Mouse (Mus musculus): ENCODE measurements at regions not wholly inside any gene's neighbourhood (a gene's known extent, or its start where the extent isn't known, plus 50 kb on each side); places are given as distances from the start of the nearest gene placed in this dataset.
A peak's percentile ranks its signal among the peaks of the same experiment; 100 is the strongest.

DNA sequence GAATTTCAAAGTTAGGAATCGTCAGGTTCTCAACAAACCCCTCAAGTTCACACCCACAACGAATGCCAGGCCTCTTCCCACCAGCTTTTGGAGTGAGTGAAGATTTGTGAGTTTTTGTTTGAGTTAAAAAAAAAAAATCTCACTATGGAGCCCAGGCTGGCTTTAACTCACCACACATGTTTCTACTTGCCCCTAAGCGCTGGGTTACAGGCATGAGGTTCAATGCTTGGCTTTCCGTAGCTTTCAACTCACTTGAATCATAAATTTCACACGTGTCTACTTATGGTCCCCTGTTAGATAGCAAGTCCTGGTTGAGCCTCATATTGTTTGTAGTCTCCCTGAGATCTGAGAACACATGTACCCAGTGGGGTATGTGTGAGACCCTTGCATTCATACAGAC is 122.8 kb upstream of the Efna5 start:
- DNase-seq, result no peak

DNA sequence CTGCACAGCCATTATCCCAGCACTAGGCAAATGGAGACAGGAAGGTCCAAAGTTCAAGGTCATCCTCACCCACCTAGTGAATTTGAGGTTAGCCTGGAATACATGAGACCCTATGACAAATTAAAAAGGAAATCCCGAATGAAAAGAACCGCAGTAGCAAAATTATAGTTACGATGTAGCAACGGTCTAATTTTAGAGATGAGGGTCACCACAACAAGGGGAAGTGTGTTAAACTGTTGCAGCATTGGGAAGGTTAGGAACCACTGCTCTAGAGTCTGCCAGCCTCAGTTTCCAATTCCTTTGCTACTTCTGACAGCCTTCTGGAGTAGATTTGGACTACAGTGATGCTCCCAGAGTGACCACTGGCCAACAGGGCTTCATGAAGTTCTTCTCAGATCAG is 121.6 kb upstream of the Efna5 start:
- no peak for DNase-seq

DNA sequence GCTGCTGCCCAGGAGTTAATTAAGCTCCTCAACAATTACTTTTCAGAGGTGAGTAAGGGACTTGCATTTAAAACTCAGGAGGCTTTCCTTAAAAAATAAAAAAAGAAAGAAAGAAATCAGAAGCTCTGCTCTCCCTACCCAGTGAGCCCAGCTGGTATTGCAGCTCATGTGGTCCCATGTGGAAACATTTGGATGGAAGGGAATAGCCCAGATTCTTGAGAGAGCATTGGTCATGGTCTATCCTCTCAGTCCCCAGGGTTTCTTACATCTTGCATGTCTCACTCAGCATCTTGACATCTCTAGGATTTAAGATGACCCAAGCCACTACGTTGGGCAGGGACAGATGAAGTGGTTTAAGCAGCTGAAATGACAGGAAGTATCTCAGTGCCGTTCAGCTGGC is 120.8 kb upstream of the Efna5 start:
- DNase-seq, result no peak

DNA sequence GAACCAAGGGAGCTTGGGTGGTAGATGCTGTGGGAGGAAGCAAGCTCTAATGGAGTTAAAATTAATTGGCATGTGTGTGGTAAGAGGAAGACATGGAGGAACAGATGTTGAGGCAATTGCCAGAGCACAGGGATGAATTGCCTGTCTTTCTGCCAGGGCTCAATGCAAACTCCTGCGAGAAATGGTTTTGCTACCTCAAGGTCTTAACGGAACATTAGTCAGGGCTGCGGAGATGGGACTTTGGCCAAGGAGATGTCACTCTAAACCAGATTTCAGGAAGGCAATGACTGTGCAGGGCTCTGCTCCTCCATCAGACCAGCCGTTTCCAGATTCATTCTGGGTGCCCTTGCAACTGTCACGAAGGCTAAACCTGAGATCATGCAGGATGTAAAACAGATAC is 116.6 kb upstream of the Efna5 start:
- DNase-seq, result no peak

DNA sequence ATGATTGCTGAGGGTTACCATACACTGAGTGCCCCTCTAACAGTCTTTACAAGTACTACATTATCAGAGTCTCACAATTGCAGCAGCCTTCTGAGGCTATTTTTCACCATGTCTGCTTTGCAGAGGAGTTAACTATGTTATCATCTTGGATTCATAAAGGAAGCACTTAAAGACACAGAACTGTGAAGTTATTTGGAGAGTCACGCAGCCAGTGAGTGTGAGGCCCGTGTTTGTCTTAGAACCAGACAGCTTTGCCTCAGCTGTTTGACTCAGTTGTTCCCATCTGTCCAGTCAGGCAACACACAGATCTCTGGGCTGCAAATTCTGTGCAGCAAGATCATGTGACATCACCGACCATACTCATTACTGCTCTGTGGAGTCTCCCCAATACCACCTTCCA is 114.2 kb upstream of the Efna5 start:
- no peak for DNase-seq

DNA sequence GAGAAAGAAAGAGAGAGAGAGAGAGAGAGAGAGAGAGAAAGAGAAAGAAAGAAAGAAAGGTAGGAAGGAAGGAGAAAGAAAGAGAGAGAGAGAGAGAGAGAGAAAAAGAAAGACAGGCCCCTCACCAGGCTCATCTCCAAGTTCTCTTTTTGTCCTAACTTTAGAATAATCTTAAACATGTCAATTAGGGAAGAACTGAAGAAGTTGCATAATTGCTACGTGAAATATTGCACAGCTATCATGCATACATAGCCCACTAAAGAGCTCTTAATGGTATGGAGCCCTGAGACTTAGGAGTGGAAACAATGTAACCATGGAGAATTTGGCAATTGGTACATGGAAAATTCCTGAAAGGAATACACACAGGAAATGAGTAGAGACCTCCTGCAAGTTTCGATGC is 111.9 kb upstream of the Efna5 start:
- no peak for DNase-seq

DNA sequence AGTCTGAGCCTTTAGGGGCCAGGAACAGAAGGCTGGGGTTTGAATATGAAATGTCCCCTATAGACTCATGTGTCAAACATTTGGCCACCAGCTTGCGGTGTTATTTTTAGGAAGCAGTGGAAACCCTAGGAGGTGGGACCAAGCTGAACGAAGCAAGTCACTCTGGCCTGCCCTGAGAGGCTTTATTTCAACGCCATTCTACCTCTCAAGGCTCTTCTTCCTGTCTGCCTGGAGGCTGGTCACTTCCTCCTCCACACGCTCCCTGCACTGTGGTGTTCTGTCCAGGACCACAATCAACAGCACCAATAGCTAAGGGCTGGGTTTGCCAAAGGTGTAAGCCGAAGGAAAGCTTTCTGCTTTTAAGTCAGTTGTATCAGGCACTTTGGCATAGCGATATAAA is 105.2 kb upstream of the Efna5 start:
- DNase-seq, result no peak

DNA sequence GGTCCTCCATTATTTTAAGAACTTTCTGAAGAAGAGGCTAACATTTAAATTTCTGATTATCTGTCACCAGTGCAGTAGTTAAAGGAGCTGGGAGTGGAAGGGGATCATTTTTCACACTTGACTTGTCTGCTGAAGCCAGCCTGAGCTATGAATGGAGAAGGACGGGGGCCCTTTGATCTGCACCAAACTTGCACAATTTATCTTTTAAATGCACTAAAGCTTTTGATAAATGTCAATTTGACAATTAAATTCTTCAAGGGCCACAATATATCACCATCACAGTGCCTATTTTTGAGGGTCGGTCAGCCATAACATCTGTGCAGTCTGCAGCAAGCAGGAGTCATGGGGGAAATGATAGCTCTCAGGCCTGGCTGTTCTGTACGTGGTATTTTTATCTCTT is 99.2 kb upstream of the Efna5 start:
- no peak for DNase-seq

DNA sequence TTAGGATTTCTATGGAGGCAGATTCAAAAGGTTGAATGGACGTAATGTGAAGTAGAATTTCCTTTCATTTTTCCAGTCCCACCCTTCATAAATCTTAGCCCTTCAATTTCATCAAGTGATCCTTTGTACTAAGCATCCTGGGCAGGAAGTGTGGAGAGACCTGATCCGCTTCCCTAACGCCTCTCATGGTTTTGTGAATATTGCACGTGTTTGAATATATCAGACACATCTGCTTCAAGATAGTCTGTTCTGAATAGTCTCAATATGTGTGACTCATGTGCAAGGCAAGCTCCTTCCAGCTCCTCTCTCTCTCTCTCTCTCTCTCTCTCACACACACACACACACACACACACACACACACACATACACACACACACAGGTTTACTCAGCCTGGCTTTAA is 96.4 kb upstream of the Efna5 start:
- no peak for DNase-seq

DNA sequence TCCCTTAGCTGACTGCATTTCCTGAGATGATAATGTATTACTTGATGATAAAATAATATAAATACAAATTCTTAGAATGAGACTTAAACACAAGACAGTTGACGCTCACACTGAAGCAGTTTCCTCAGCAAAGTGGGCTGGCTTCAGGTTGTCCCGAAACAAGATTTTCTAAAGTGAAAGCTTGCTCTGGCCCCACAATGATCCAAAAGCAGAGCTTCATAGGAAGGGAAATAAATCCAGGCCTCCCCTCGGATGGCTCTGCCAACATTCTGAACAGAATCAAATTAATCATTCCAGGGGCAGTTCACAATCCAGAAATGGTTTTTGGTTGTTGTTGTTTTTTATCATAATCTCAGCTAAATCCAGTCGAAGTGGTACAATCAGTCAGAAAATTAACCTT is 96.0 kb upstream of the Efna5 start:
- DNase-seq, result no peak

DNA sequence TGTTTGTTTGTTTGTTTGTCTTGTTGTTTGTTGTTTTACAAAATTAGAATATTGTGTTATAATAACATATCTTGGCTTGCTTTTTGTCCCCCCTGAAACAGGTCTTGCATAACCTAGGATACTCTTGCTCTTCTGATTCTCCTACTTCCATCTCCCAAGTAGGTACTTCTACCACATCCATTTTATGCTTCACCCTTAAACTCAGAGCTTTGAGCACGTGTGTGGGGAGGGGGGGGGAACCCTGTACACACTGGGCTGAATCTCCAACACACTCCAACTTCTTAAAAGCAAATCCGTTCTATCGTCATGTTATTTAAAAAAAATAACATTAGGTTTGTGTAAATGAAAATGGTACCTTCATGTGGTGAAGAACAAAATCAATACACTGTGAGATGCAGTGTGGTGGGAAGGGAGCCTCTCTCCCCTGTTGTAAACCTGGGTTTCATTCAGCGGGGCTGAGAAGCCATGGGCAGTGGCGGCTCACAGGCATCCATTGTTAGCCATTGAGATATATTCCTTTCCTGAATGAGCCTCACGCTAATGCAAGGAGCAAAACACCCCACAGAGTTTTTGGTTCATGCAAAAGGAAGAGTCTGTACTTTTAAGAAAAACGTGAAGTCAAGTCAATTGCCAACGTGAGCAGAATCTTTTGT is 93.6 kb upstream of the Efna5 start:
- DNase-seq, result no peak

DNA sequence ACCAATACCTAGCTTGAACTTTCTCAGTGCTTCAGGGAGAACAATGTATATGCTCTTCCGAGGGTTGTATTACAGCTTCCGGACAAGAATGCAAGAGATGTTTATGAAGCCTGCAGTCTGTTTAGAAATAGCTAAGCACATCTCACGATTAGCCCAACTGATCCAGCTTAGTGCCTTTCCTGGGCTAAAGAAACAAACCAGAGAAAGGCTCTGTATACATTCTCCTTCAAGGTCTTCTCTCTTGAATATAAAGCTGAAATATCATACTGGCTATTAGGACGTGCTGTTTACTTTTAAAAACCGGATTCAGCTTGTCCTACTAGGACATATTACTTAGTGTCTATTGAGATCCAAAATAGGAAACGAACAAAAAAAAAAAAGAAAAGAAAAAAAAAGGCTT is 87.9 kb upstream of the Efna5 start:
- no peak for DNase-seq

DNA sequence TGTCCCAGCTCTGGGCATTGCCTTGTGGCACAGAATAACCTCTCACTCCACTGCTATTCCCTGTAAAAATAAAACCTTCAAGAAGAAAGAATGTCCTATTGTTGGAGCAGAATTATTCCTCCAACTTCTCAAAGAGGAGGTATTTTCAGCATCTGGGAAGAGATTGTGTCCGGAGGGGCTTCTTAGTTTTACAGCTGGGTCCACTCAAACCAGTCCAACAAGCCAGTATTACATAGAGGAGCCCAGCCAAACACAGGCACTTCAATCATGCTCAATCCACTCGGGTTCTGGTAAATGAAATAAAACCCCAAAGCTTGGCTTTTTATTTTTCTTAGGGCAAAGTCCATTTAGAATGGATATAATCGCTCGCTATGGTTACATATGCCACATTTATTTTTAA is 82.7 kb upstream of the Efna5 start:
- DNase-seq, result no peak

DNA sequence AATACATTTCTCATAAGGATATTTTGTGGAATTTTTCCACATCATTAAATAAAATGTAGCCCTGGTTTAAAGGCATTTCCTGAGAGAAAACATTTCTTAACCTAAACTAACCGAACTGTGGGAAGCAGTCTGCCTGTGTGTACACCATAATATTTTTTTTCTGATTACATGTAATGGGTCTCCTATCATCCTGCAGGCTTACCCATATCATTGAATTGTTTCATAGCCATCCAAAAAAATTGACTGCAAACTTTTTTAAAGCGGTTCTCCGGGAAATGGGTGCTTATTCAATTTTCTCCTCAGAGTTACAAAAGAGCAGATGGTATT is 81.1 kb upstream of the Efna5 start:
- no peak for DNase-seq

DNA sequence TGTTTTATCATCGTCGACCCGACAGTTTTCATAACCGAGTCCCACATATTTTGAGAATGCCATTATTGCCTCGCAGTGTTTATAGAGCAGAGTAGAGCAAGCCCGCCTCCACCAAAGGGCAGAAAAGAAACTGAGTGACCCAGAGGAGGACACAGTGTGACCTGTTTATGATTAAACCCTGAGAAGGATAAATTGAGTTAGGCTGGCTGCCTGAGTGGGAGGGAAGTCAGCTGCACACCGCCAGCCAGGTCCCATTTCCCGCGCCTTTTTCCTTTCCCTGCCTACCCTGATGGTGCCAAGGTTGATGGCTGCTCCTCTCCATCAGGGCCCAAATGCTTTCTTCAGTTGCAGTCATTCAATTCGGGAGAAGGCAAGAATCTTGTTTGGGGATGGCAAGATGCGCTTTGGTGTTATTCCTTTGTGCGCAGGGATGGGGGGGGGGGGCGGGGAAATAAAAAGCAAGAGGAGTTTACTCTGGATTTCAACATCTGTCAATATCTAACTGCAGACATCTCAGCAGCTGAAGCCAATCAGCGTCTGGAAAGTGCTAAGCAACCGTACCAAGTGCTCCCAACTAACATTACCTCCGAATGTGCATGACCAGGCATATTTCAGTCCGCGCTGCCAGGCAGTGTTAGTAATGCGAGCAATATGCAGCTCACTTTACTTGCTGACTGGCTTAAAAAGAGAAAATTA is 80.6 kb upstream of the Efna5 start:
- peak; percentile 38 for DNase-seq

DNA sequence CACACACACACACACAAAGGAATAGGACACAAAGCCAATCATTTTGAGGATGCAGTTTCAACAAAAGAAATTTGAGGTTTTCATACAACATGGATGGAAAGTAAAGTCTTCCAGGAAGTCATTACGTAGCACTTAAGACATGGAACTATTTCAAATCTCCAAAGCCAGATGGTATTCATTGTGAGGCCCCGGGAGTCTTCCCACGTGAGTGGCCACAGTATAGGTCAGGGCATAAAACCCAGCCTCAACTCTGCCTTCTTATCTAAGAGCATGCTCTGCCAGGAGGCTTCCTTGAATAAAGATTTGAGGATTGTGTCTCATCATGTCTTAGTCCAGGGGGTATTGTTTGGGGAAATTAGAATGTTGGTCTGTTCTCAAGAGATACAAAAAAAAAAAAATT is 78.0 kb upstream of the Efna5 start:
- no peak for DNase-seq

DNA sequence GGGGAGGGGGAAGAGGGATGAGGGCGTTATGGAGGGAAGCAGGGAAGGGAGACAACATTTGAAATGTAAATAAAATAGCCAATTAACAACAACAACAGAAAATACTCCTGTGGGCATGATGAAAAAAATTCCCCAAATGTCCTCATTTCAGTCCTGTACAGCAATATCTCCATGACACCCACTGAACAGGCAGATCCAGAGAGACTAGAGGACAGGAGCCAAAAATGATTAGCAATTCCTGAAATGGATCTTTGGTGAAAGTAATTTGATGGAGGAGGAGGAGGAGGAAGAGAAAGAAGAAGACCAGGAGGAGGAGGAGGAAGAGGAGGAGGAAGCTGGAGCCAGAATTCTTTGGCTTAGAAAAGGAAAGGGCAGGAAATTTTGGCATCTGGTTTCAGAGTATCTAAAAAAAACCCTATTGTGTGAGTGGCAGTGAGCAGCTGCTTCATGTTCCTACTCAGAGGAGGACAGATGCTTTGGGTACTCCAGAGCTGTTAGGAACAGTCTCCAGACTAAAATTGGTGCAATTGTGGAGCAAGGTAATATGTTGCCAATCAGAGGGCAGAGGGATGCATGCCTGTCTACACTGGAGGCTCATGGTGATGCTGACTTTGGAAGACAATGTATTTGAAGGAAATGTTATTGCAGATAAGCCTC is 66.5 kb upstream of the Efna5 start:
- DNase-seq, result no peak

DNA sequence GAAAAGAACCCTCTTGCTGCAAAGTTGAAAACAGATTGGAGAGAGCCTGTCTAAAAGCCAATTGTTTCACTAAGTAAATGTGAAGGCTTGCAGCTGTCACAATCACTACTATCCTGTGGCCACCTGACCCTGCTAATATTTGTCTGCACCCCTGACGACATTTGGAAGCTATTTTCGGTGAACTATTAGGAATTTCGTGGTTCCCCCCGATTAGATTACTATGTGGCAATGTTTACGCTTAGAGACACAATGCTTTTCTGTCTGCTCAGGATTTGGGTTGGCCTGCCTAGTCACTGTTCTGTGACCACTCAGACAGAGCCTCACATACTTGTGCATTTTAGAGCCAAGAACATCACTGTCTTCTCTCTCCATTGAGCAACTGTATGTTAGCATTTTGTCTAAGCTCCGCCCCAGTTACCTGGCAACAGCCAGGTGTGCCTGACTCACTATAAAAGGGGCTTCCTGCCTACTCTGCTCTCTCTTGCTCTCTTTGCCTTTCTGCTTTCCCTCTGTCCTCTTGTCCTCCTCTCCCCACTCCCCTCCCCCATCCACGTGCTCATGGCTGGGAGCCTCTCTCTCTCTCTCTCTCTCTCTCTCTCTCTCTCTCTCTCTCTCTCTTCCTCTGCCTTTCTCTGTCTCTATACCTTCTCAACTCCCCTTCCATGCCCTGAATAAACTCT is 59.6 kb upstream of the Efna5 start:
- no peak for DNase-seq

DNA sequence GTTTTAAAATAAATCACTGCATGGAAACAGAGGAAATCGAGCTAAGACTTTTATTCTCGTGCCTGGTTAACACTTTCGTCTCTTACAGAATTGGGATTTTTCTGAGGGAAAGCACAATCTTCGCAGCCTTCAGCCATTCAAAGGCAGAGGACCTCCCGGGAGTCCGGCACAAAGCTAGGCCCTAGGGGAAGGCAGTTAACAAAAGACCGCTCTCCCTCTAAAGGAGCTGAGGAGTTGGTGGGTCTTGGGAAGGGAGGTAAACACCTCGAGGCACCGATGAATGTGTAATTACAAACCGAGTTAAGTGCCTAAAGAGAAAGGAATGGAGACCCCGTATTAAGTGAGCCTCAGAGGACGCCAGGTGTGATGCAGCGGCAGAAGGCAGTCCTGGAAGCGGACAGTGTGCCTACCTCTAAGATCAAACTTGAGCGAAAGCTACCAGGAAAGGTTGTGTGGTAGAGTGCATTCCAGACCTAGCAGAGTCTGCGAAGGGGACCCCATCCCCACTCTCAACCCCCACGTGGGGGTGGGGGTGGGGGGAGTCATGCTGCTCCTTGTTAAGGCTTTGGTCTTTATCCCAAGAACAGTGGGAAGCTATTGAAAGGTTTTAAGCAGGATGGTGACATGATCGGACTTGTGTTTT is 58.9 kb upstream of the Efna5 start:
- DNase-seq, result no peak

DNA sequence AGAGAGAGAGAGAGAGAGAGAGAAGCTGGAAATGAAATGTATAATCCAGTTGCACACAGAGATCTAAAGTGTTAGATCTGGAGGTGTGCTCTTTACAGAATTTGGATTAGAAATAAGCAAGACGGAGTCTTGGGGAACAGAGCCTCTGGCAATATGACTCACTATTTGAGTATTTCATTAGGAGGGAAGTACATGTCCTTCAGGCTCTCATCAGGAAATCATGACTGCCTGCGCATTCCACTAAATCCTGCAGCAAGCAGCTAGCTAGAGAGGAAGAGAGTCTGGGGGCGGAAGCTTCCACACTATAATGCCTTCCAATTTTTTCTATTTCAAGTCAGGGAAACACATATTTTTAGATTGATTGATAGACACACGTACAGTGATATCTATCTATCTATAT is 58.1 kb upstream of the Efna5 start:
- DNase-seq, result no peak
